Mouse (Mus musculus): ENCODE measurements around the gene Cstb. TPM values are rescaled to one million over a fixed set of nuclear protein-coding genes. Genes with fewer than 3 reads are reported as not detected.
"Not testable (repeated sequence)": the region's sequence is repeated elsewhere in the genome, so short reads cannot be mapped to it uniquely, and the experiment has no call there.

Cstb gene
- total RNA-seq, 2 experiments from 2014 or later, result 23.7 to 28.4 TPM

DNA sequence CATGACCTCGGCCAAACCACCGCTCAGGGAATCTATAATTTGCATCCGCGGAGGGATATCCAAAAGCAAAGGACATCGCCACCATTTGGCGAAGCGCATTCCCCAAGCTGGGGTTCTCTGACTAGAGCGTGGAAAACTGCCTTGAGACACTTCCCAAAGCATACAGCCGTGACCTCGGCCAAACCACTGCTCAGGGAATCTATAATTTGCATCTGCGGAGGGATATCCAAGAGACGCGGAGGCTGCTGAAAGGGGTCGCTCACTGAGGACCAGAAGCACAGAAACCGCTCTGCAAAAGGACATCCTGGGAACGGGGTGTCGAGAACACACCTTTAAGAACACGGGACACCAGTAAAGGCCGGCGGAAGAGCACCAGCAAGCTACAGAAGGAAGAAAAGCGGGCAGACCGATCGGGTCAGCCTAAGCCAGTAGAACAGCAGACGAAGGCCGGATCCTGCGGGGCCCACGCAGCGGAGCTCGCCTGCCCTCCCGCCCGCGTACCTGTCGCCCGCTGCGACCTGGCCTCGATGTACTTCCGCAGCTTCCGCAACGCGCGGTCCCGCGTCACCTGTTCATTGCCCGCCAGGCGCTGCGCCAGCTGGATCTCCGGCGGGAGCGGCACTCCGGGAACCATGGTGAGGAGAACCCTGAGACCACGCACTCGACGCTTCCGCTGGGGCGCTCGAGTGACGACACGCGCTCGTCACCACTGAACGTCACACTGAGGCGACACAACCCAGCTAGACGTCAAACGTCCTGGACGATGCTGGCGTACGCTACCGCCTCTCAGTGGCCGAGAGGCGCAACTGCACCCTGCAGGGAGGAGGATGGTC, 12.9 kb upstream of the Cstb start, which contains the start of gene Rrp1:
Gene Rrp1, minus strand, starts transcription at position 725 of the 833 bp plus-strand sequence.
- intact Hi-C loops (cut with DNase I), result loop anchor here (5.0 kb wide), 1 partner anchor 225 kb away; the partner anchor contains the start of gene Pwp2

DNA sequence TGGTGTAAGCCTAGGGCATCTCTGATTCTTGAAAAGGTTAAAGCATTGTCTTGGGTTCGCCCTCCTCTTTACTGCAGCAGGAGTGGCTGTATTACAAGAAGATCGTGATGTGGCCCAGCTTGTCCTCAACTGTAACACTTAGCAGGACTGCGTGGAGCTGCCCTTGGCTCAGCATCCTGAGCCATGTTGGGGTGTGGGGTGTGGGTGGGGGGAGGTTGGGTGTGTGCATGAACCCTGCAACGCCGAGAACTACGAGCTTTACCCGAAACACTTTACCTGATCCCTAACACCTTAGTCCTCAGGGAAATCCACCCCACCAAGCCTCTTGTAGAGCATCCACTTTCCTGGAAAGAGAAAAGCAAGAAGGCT, 12.3 kb upstream of the Cstb start:
- intact Hi-C loops (cut with DNase I), result loop anchor here (5.0 kb wide), 1 partner anchor 226 kb away; the partner anchor contains the start of gene Pwp2
- no peak for DNase-seq (ENCODE audit: low spot score)

More for the DNA sequence above, 12.9 kb upstream of the Cstb start, which contains the start of gene Rrp1:
- DNase-seq (ENCODE audit: low spot score), result peak; percentile 85

DNA sequence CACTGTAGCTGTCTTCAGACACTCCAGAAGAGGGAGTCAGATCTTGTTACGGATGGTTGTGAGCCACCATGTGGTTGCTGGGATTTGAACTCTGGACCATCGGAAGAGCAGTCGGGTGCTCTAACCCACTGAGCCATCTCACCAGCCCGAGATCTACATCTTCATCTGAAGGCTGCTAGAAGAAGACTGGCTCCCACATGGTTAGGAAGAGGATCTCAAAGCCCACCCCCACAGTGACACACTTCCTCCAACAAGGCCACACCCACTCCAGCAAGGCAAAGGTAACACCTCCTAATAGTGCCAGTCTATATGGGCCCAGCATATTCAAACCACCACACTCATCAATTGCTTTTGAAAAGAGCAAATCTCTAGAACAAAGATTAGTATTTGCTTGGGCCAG, 10.5 kb upstream of the Cstb start:
- intact Hi-C loops (cut with DNase I), result loop anchor here (5.0 kb wide), 1 partner anchor 228 kb away; the partner anchor contains the start of gene Pwp2
- not testable (repeated sequence) for DNase-seq (ENCODE audit: low spot score)

DNA sequence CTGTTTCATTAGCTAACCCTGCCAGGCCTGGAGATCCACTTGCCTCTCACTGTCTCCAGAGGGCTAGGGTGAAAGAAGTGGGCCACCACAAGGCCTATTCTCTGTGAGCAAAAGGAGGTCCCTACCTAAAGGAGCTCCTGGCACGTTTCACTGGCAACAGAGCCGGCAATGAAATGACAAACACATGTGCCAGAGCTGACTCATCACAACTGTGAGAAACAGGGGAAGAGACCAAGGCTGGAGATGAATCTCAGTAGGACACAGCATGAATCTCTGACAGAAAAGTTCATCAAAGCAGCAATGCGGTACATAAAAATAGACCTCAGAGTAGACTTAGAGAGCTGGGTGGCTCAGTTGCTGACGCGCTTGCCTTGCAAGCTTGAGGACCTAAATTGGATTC, 7.6 kb upstream of the Cstb start:
- DNase-seq (ENCODE audit: low spot score), result no peak
- intact Hi-C loops (cut with DNase I), result no loop called here

DNA sequence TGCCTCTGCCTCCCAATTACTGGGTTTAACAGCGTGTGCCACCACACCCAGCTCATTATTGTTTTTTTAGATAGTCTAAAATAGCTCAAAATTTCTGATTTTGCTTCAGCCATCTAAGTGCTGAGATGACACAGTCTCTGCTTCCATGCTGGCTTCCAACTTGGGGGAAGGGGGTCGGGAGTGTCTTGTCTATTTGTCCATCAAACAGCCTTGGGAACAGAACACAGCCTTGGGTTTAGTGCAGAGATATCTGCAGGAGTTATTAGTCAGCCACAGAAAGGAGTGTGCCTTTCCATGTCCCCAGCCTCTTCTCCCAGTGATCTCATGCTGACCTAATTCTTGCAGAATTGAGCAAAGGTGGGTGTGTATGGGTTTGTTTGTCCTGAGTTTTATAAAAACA, 6.7 kb upstream of the Cstb start:
- intact Hi-C loops (cut with DNase I), result no loop called here
- no peak for DNase-seq (ENCODE audit: low spot score)

DNA sequence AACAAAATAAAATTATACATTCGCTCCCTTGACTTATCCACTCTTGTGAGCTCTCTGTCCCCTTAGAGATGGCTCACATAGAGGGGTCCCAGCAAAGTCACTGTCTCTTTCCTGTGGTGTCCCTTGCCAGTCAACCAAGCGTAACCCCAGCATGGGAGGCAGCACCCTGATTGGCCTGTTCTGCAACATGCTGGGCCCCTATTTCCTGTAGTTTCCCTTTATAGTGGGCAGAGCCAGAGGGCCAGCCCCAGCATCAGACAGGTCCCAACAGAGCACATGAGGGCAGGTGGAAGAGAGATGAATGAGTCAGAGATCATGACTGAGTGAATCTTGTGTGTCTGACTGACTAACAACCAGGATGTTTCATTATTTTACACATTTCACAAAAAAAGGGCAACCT, 4.5 kb upstream of the Cstb start:
- DNase-seq (ENCODE audit: low spot score), result no peak
- intact Hi-C loops (cut with DNase I), result no loop called here

DNA sequence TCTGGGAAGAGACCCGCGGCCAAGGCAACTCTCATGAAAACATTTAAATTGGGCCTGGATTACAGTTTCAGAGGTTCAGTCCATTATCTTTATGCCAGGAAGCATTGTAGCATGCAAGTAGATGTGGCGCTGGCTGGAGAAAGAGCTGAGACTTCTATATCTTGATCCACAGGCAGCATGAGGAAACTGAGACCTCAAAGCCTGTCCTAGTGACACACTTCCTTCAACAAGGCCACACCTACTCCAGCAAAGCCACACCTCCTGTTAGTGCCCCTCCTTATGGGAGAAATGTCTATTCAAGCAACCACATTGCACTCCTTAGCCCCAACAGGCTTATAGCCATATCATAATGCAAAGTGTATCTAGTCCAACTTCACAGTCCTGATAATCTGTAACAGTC, 2.9 kb upstream of the Cstb start:
- intact Hi-C loops (cut with DNase I), result no loop called here
- no peak for DNase-seq (ENCODE audit: low spot score)

DNA sequence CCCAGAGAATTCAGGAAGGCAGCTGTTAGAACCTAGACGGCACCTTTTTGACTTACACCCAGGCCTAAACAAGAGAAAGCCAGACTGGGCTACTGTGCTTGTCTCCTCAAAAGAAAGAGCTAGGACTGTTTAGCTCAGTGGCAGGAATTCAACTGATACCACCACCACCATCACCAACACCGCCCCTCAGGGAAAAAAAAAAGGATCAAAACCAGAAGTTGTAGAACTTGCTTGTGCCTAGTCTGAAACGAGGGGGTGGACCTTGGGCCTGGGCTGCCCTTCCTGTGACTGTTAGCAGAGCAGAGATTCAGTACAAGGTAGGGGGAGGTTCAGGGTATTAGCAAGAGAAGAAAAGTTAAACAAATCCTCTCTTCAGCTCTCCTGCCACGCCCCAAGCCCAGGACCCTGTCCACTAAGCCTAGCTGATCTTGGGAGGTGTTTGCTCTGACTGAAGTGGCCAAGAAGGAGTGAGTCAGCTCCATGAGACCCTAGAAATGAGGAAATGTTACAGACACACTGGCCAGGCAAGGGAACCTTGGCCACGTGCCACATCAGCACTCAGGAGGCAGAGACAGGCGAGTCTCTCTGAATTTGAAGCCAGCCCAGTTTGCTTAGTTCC, 757 bp downstream of the Cstb start:
- intact Hi-C loops (cut with DNase I), result no loop called here
- no peak for DNase-seq (ENCODE audit: low spot score)

DNA sequence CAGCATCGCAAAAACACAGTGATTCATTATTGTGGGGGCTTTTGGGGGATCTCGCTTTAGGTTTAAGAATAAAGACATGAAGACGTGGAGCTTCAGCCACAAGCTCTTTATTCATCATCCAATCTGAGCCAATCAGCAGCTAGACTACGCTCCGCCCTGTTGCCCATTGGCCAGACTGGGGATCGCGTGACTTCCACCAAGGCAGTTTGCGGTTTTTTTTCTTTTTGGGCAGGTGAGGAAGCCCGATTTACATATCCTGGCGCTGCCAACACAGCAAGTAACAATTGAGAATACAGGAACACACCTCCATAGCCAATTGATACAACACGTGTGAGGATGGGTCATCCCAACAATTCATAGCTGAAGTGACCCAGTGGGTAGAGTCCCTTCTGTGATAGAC, 2.6 kb downstream of the Cstb start:
- intact Hi-C loops (cut with DNase I), result no loop called here
- no peak for DNase-seq (ENCODE audit: low spot score)

DNA sequence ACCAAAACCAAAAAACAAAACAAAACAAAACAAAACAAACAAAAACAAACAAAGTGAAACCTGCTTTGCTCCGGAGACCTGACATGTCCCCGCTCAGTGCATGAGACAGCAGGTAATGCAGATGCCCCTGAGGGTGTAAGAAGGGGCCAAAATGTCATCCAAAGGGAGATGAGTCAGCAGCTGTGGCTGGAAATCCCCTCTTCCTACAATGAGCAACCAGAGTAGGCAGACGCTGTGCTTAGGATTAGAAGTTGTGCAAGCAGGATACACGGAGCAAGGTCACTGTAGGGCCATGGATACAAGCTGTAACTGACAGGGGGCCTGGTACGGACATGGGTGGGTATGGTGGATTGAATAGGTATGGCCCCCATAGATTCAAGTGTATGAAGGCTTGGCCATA, 3.7 kb downstream of the Cstb start:
- intact Hi-C loops (cut with DNase I), result no loop called here
- DNase-seq (ENCODE audit: low spot score), result no peak

DNA sequence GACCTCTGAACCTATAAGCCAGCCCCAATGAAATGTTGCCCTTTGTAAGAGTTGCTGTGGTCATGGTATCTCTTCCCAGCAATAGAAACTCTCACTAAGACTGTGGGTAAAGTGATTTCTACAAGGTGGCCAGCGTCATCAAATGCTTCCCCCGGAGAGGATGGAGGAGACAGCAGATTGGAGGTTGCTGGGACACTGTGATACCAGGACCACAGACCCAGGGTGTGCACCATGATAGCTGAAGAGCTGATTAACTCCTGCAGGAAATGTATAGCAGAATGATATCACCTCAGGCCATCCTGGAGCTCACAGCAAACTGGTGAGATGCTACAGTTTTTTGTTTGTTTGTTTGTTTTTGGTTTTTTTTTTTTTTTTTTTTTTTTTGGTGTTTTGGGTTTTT, 4.3 kb downstream of the Cstb start:
- intact Hi-C loops (cut with DNase I), result no loop called here
- no peak for DNase-seq (ENCODE audit: low spot score)

DNA sequence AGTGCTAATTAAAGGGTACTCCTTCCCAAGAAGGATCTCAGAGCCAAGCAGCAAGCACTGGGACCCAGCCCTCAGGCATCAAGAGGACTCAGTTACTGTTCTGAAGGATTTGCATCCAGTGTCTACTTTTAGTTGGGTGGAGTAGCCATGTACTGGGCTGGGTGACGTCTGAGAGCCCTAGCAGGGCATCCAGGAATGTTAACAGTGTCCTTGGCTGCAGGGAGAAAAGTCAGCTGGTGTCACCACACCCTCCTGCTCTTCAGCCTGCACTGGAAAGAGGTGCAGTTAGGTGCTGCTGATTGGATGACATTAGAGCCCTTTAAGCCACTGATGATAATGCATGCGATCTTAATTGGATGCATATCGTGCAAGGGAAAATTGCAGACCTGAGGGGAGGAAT, 7.4 kb downstream of the Cstb start:
- no peak for DNase-seq (ENCODE audit: low spot score)
- intact Hi-C loops (cut with DNase I), result no loop called here

DNA sequence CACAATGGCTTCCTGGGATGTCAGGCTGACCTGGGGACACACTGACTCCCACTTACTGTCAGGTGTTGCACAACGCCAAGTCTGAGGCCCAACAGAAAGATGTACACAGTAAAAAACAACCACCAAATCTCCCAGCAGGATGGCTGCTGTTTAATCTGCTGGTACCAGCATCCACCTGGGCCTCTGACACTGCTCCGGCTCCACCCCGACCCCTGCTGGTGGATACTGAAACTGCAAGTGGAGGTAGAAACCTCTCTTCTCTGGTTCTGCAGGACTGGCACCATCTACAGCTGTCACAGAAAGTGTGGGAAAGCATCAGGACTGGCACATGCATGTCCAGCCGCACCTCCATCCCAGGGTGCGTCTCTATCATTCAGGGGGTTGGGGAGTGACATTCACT, 12.6 kb downstream of the Cstb start:
- DNase-seq (ENCODE audit: low spot score), result no peak
- intact Hi-C loops (cut with DNase I), result loop anchor here (2.0 to 5.0 kb wide), 2 partner anchors 49 to 167 kb away; no protein-coding TSS in a partner anchor

DNA sequence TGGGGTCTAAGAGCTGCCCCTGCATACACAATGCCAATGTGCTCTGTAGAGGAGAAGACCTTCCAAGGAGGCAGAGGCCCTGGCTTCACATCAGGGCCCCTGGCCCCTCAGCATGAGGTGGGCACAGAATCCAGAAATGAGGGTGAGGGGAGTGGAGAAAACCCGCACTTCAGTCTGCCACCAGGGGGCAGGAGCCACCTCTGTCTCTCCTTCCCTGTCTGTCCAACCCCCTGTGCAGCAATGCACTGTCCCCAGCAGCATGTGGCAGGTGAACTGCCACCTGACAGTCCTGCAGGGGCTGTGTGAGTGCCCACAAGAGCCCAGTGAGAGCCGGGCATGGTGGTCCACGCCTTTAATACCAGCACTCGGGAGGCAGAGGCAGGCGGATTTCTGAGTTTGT, 14.1 kb downstream of the Cstb start:
- intact Hi-C loops (cut with DNase I), result loop anchor here (2.0 to 5.0 kb wide), 2 partner anchors 48 to 165 kb away; no protein-coding TSS in a partner anchor
- DNase-seq (ENCODE audit: low spot score), result no peak

DNA sequence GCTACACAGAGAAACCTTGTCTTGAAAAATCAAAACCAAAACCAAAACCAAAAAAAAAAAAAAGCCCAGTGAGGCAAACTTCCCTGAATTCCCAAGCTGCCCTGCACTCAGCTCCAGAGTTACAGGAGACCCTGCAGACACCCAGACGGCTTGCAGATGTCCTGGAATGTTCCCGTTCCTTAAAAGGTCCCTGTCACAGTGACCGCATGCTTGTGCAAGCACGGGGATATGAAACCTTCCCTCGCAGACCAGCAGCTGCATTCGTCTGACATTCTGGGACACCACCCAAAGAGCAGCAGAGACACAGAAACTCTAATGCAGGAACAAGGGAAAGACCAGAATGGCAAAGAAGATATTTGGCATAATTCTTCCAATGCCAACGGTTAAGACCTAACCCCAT, 14.5 kb downstream of the Cstb start:
- intact Hi-C loops (cut with DNase I), result loop anchor here (2.0 to 5.0 kb wide), 2 partner anchors 47 to 165 kb away; no protein-coding TSS in a partner anchor
- no peak for DNase-seq (ENCODE audit: low spot score)

DNA sequence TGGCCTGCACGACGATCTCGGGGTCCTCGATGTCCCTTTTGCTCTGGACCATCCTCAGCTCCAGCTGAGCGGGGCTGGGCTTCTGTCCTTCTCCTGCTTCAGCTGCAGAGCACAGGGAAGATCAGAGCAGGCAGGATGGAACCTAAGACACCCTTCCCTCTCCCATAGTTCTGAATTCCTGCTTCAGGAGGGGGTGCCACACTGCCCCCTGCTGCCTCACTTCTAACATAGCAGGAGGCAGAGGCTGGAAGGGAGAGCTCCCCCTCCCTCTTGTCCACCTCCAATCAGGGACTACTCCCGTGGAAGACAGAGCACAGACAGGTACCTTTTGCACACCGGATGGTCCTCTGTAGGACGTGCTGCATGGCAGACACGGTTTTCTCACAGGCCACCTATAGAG, 15.3 kb downstream of the Cstb start:
- no peak for DNase-seq (ENCODE audit: low spot score)

DNA sequence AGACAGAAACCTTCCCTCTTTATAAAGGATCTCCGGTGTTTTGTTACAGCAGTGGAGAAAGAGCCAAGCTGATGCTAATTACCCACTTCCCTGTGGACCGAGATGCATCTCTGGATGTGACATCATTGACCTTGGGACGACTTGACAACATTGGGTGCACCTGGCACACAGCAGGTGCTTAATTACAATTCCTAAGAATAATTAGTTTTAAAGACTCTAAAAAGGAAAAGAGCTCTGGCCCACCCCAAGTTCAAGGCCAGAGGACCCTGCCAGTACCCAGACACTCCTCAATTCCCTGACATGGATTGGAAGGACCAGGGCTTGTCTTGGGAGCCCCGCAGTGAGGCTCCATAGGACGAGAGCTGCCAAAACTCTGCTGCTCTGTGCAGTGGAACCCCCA, 16.1 kb downstream of the Cstb start:
- intact Hi-C loops (cut with DNase I), result no loop called here
- no peak for DNase-seq (ENCODE audit: low spot score)

More for the DNA sequence above, 15.3 kb downstream of the Cstb start:
- intact Hi-C loops (cut with DNase I), result no loop called here

DNA sequence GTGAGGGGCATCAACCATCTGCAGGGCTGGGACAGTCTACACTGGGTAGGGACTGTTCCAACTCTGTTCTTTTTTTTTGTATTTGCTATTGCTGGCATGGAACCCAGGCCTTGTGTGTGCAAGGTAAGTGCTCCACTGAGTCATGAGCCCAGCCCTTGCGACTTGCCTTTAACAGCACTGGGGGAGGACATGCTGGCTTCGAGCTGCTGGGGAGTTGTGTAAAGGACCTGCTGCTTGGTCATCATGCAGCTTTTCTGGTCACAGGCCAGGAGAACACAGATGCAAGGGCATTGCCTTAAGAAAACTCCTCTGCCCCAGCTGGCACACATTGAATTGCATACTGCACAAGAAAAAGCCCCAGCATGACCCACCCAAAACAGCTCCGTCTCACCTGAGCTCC, 16.8 kb downstream of the Cstb start:
- intact Hi-C loops (cut with DNase I), result no loop called here
- no peak for DNase-seq (ENCODE audit: low spot score)

DNA sequence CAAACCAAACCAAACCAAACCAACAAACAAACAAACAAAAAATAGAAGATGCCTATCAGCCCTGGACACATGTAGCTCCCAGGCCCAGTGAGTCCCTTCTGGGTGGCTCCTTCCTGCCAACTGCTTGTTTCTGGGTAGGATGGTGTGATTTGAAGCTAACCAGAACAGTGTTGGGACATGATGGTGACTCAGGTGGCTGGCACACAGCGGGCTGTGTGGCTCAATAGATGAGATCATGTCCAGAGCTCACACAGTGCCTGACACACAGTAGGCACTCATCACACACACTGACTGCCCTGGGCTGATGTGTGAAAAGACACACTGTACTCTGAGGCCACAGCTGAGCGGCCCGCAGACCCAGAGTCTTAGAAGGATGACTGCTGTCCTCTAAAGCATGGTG, 20.7 kb downstream of the Cstb start:
- no peak for DNase-seq (ENCODE audit: low spot score)
- intact Hi-C loops (cut with DNase I), result no loop called here

DNA sequence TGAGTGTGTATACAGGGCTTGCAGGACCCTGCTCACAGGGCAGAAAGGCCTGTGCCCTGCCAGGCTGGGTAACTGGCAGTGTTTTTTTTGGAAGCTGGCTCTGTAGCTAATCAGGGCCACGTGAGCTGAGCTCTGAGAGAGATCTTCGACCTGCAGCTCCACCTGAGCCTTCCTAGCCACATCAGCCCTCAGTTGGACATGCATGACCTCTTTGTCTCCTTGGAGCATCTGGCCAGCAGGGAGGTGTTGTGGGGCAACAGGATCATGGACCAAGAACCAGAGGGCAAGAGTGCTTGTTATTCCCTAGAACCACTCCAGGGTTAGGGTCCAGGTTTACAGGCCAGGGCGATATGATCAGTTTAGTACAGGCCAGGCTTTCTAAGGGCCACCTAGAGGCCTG, 21.9 kb downstream of the Cstb start:
- intact Hi-C loops (cut with DNase I), result no loop called here
- no peak for DNase-seq (ENCODE audit: low spot score)

DNA sequence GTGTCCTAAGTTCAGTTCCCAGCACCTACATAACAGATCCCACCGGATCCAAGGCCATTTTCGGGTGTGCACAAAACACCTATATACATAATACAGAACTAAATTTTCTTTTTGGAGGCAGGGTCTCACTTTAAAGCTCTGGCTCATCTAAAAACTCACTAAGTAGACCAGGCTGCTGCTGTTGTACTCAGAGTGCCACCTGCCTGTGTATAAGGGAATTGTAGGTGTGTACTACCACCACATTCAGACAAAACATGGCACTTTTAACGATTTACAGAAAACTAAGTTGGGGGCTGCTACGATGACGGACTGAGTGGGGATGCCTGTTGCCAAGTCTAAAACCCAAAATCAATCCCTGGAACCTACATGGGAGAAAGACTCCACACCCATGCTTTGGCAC, 25.3 kb downstream of the Cstb start:
- DNase-seq (ENCODE audit: low spot score), result no peak
- intact Hi-C loops (cut with DNase I), result no loop called here
